Mouse (Mus musculus) CD4-positive, CD25-positive, alpha-beta regulatory T cell, adult 4 months (primary cell): ENCODE results near the gene Gap43. TPM values are rescaled to one million over a fixed set of nuclear protein-coding genes. Genes with fewer than 3 reads are reported as not detected.
"Not testable (repeated sequence)": the region's sequence is repeated elsewhere in the genome, so short reads cannot be mapped to it uniquely, and the experiment has no call there.

Source experiments
- ATAC-seq: one replicate; pipeline ENCODE4 v1.8.0; 2017
- polyA plus RNA-seq, 2 experiments: library from polyadenylated mRNA; unstranded; fragments of 100-300 nt; shearing (Covaris generic); gene quantifications; one replicate each; pipeline ENCODE4 v1.2.1; 2017

Gene Gap43
- polyA plus RNA-seq: not detected

GRCm38 (mm10) chr16:42340021-42340768 is at the start of gene Gap43:
Gene Gap43, minus strand, starts transcription at chr16:42340651.
- ATAC-seq: no peak

- no peak for ATAC-seq
Measured at GRCm38 (mm10) chr16:42381328-42381838, 40.9 kb upstream of the Gap43 start.

- ATAC-seq: no peak
Measured at GRCm38 (mm10) chr16:42380641-42381040, 40.2 kb upstream of the Gap43 start.

- no peak for ATAC-seq
Measured at GRCm38 (mm10) chr16:42370148-42370547, 29.7 kb upstream of the Gap43 start.

- no peak for ATAC-seq
Measured at GRCm38 (mm10) chr16:42369346-42369745, 28.9 kb upstream of the Gap43 start.

GRCm38 (mm10) chr16:42360061-42360460 is 19.6 kb upstream of the Gap43 start:
- no peak for ATAC-seq

GRCm38 (mm10) chr16:42358058-42358457 is 17.6 kb upstream of the Gap43 start:
- no peak for ATAC-seq

GRCm38 (mm10) chr16:42350076-42350475 is 9.6 kb upstream of the Gap43 start:
- ATAC-seq: no peak

- not testable (repeated sequence) for ATAC-seq
Measured at GRCm38 (mm10) chr16:42340865-42341264, 414 bp upstream of the Gap43 start.

GRCm38 (mm10) chr16:42339512-42339911 is 939 bp downstream of the Gap43 start:
- ATAC-seq: no peak

GRCm38 (mm10) chr16:42338987-42339386 is 1.5 kb downstream of the Gap43 start:
- no peak for ATAC-seq

GRCm38 (mm10) chr16:42338342-42338741 is 2.1 kb downstream of the Gap43 start:
- no peak for ATAC-seq

GRCm38 (mm10) chr16:42337663-42338062 is 2.8 kb downstream of the Gap43 start:
- ATAC-seq: no peak

GRCm38 (mm10) chr16:42336610-42337009 is 3.8 kb downstream of the Gap43 start:
- no peak for ATAC-seq

- ATAC-seq: no peak
Measured at GRCm38 (mm10) chr16:42332321-42332720, 8.1 kb downstream of the Gap43 start.

GRCm38 (mm10) chr16:42326191-42326590 is 14.3 kb downstream of the Gap43 start:
- no peak for ATAC-seq

- ATAC-seq: no peak
Measured at GRCm38 (mm10) chr16:42325536-42325935, 14.9 kb downstream of the Gap43 start.

GRCm38 (mm10) chr16:42319831-42320230 is 20.6 kb downstream of the Gap43 start:
- no peak for ATAC-seq

- ATAC-seq: no peak
Measured at GRCm38 (mm10) chr16:42319365-42319764, 21.1 kb downstream of the Gap43 start.

- ATAC-seq: no peak
Measured at GRCm38 (mm10) chr16:42312125-42312524, 28.3 kb downstream of the Gap43 start.

GRCm38 (mm10) chr16:42308761-42309160 is 31.7 kb downstream of the Gap43 start:
- no peak for ATAC-seq

GRCm38 (mm10) chr16:42305934-42306701 is 34.3 kb downstream of the Gap43 start:
- ATAC-seq: no peak

GRCm38 (mm10) chr16:42303461-42303860 is 37.0 kb downstream of the Gap43 start:
- ATAC-seq: no peak

GRCm38 (mm10) chr16:42294481-42294880 is 46.0 kb downstream of the Gap43 start:
- no peak for ATAC-seq
